Mouse (Mus musculus) liver, embryonic 14.5 days (tissue): ENCODE results near the gene Arhgap44.

Experiments used
- CTCF ChIP-seq: IDR thresholded peaks from 2 replicates; pipeline ENCODE4 v1.5.1; 2016; ENCODE audit warnings: antibody characterized with exemption, low read depth, control low read depth
- EP300 ChIP-seq: IDR thresholded peaks from 2 replicates; pipeline ENCODE4 v1.6.1; 2016; ENCODE audit warnings: antibody characterized with exemption, low read depth

DNA sequence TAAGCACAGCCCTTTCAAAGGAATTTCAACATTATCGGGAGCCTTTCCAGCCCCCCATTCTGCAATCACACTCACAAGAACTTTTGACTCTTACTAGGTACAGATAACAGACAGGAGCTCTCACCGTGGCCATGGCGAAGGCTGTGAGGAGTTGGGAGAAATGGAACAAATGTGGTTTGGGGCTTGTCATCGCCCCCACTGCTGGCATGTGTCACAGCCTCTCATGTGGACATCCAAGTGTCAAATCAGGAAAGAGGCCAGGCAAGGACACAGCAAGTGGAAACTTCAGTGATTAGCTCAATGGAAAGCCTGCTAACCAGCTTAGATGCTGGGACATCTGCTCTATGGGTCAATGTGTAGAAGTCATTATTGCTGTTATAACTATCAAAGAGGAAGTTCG is 42.5 kb upstream of the Arhgap44 start:
- TF ChIP-seq CTCF (no peak), EP300 (no peak)
